Mouse (Mus musculus) hematopoietic multipotent progenitor cell, adult 10-12 weeks (in vitro differentiated cells): Measurements from ENCODE around the gene Myl12a. TPM values are rescaled to one million over a fixed set of nuclear protein-coding genes. Genes with fewer than 3 reads are reported as not detected.

Experiments
- polyA plus RNA-seq: library from polyadenylated mRNA; stranded (reverse); fragments of >175 nt; gene quantifications from 2 replicates; pipeline ENCODE4 v1.2.3, GENCODE M21; 2012; ENCODE audit warnings: low replicate concordance

Gene Myl12a
- 28.6 and 32.1 TPM in 2 replicates for polyA plus RNA-seq

GRCm38 (mm10) chr17:71002744-71003094 is at the start of gene Myl12a:
TSS of gene Myl12a (minus strand) at chr17:71002878.

GRCm38 (mm10) chr17:71002081-71002743 is 466 bp downstream of the Myl12a start, which contains the start of gene Myom1:
TSS of gene Myom1 (plus strand) at chr17:71002633.

Other genes with a start within 250 kb of the Myl12a start
- gene Tgif1, start 149.3 kb downstream of the Myl12a start, polyA plus RNA-seq, result 12.2 and 16.3 TPM in 2 replicates
- 0.04 and 1.3 TPM in 2 replicates for gene Myom1, start 245 bp downstream of the Myl12a start, polyA plus RNA-seq
- 8.6 and 12.3 TPM in 2 replicates for gene Lpin2, start 179.7 kb upstream of the Myl12a start, polyA plus RNA-seq